Mouse (Mus musculus) MEL (cell line): Measurements from ENCODE around the gene Nelfa.

Experiments
- CTCF ChIP-seq, 3 experiments: IDR thresholded peaks in 2 of 3; conservative IDR thresholded peaks in 1 of 3; 2 replicates each; pipeline ENCODE4 v1.5.1; 2011 to 2012; ENCODE audit warnings: low read length in 3 of 3, low read depth in 2 of 3, mild to moderate bottlenecking in 2 of 3, improper control_type of control experiment in 1 of 3, inconsistent platforms in 1 of 3, mixed read lengths in 1 of 3, moderate library complexity in 1 of 3; ENCODE audit not compliant: control insufficient read depth in 1 of 3, insufficient read depth in 1 of 3, poor library complexity in 1 of 3, severe bottlenecking in 1 of 3
- EP300 ChIP-seq, 2 experiments: IDR thresholded peaks; 2 replicates each; pipeline ENCODE4 v1.6.1; 2011; ENCODE audit warnings: improper control_type of control experiment in 2 of 2, low read length in 2 of 2, low read depth in 1 of 2, mild to moderate bottlenecking in 1 of 2
- POLR2AphosphoS2 ChIP-seq: IDR thresholded peaks from 2 replicates; pipeline ENCODE4 v1.6.1; 2011; ENCODE audit warnings: low read length, improper control_type of control experiment
- USF2 ChIP-seq, 2 experiments: IDR thresholded peaks; 2 replicates each; pipeline ENCODE4 v1.6.1; 2011 to 2012; ENCODE audit warnings: improper control_type of control experiment in 2 of 2, low read length in 2 of 2, borderline replicate concordance in 1 of 2, inconsistent platforms in 1 of 2, low read depth in 1 of 2, mild to moderate bottlenecking in 1 of 2; ENCODE audit not compliant: insufficient read depth in 1 of 2

DNA sequence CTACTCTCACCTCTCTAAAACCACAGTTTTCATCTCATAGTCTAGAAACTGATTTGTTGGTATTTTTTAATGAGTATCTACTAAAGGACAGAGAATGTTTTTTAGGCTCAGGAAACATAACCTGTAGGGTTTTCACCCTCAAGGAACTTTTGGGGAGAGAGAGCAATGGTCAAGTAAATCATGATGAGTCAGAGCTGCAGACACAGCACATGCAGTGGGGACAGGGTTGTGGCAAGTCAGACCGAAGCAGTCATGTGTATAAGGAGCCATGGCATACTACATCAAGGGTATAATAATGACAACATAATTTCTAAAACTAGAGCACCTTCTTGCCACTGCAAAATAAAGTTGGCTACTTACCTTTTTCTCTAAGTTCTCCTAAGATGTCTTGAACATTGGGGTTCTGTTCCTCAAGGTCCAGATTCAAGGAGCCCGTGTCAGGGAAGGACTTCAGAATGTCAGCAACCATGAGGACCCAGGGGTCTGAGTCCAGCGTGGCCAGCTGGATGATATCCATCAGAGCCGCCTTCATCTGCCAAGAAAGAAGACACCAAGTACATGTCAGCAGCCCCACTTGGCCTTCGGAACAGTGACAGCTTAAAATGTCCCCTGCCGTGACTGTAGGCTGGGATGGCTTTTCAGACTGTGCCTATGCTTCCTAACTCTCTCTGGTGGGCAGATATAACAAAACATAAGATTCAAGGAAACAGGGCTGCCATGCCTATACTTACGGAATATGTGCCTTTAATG, 14.6 kb downstream of the Nelfa start:
- no peak for TF ChIP-seq POLR2AphosphoS2
- no peak for TF ChIP-seq CTCF (IDR thresholded peaks at IDR 0.05 in 2 of 3, conservative IDR thresholded peaks at IDR 0.05 in 1 of 3; ENCODE audit: control insufficient read depth in 1 of 3, insufficient read depth in 1 of 3, low read depth in 2 of 3, low read length in 3 of 3, poor library complexity in 1 of 3, severe bottlenecking in 1 of 3)
- TF ChIP-seq EP300 (IDR thresholded peaks at IDR 0.05; ENCODE audit: low read depth in 1 of 2, low read length in 2 of 2): no peak
- no peak for TF ChIP-seq USF2 (IDR thresholded peaks at IDR 0.05; ENCODE audit: borderline replicate concordance in 1 of 2, insufficient read depth in 1 of 2, low read depth in 1 of 2, low read length in 2 of 2)
